Mouse (Mus musculus): ENCODE results near the gene Chpf. TPM values are rescaled to one million over a fixed set of nuclear protein-coding genes. Genes with fewer than 3 reads are reported as not detected.
A peak's percentile ranks its signal among the peaks of the same experiment; 100 is the strongest.

The Chpf gene
- polyA plus RNA-seq, 1 experiment = 13.3 TPM

DNA sequence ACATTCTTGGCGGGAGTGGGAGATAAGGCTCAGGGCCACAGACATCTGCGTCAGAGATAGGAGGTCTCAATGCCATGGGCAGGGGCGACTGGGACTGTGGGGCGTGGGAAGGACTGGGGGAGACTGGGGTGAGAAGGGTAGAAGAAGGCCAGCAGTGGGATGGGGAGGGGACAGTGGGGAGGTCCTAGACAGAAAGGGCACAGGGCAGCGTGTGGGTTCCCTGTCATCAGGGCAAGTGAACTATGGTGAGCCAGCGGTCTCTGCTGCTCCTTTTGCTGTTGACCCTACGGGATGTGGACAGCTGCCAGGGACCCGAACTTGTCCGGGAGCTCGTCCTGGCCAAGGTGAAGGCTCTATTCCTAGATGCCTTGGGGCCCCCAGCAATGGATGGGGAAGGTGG lies 27.9 kb upstream of the Chpf start, which contains the start of gene Inha:
Inha (plus strand) TSS at position 72 of the 400 bp plus-strand sequence.
- Histone ChIP-seq H3K27me3 (ENCODE audit: control insufficient read depth, insufficient read depth, low read length, poor library complexity, severe bottlenecking) (no peaks in the 10 kb centered on the region), H3K9me3 (replicated peaks; ENCODE audit: control insufficient read depth, insufficient read depth, low read length, poor library complexity, severe bottlenecking) (no peaks in the 10 kb centered on the region), H3K4me1 (ENCODE audit: control insufficient read depth, insufficient read depth, low read length) (peaks cover 14% of the 10 kb centered on the region), H3K9ac (ENCODE audit: low read depth, poor library complexity, severe bottlenecking) (peak within 1 kb of the TSS; percentile 91), H3K36me3 (ENCODE audit: control insufficient read depth, insufficient read depth, low read length, poor library complexity, severe bottlenecking) (no peaks in the 10 kb centered on the region), H3K4me3 (ENCODE audit: low read depth, low read length) (peak within 1 kb of the TSS; percentile 57), H3K27ac (ENCODE audit: insufficient read depth, low read length) (no peak within 1 kb of the TSS)
- no peak for TF ChIP-seq EP300 (IDR thresholded peaks at IDR 0.05; ENCODE audit: insufficient read depth, low read depth, low read length)
- no peak for TF ChIP-seq CTCF (IDR thresholded peaks at IDR 0.05; ENCODE audit: low read depth, low read length)
- TF ChIP-seq POLR2A (IDR thresholded peaks at IDR 0.05; ENCODE audit: insufficient read depth, low read length) = no peak

- no peaks in the 10 kb centered on the region for H3K27me3 ChIP-seq (ENCODE audit: control insufficient read depth, insufficient read depth, low read length, poor library complexity, severe bottlenecking)
- peaks cover 11% of the 10 kb centered on the region for H3K4me1 ChIP-seq (ENCODE audit: control insufficient read depth, insufficient read depth, low read length)
- no peaks in the 10 kb centered on the region for H3K9me3 ChIP-seq (replicated peaks; ENCODE audit: control insufficient read depth, insufficient read depth, low read length, poor library complexity, severe bottlenecking)
These were observed 27.1 kb upstream of the Chpf start, which contains the start of gene Obsl1 for GRCm38 (mm10) chr1:75505956-75506831. Obsl1 (minus strand) TSS chr1:75506452.

DNA sequence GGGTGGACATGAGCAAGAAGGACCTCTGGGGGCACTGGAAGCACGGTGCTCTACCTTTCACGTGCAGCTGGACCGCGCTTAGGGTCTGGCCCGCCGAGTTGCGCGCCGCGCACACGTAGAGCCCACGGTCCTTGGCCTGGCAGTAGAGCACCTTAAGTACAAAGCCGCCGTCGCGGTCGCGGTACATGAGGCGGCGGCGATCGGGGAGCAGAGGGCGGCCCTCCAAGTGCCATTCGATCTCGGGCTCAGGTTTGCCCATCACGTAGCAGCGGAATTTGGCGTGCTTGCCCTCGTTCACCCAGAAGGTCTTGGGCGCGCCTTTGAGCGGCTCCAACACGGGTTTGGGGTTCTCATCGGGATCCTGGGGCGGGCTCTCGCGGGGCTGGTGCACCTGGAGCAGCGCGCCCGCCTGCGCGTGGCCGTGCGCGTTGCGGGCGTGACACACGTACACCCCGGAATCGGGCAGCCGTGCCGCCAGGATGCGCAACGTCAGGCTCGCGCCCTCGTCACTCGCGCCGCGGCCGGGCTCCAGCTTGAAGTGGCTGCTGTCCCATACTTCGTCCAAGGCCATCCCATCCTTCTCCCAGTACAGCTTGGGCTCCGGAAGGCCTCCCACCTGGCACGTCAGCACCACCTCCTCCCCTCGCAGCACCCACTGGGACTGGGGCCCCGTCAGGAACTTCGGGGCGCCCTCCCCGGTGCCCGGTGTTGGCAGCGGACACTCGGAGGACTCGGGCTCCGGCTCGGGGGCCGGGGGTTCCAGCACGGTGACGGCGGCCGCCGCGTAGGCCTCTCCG lies 26.2 kb upstream of the Chpf start:
- peaks cover 11% of the 10 kb centered on the region for H3K4me1 ChIP-seq (ENCODE audit: control insufficient read depth, insufficient read depth, low read length)
- H3K9ac ChIP-seq (ENCODE audit: low read depth, poor library complexity, severe bottlenecking) = peak overlapping the region; percentile 91
- no peaks in the 10 kb centered on the region for H3K27me3 ChIP-seq (ENCODE audit: control insufficient read depth, insufficient read depth, low read length, poor library complexity, severe bottlenecking)
- H3K36me3 ChIP-seq (ENCODE audit: control insufficient read depth, insufficient read depth, low read length, poor library complexity, severe bottlenecking) = no peaks in the 10 kb centered on the region
- H3K9me3 ChIP-seq (replicated peaks; ENCODE audit: control insufficient read depth, insufficient read depth, low read length, poor library complexity, severe bottlenecking) = no peaks in the 10 kb centered on the region
- no peak overlapping the region for H3K27ac ChIP-seq (ENCODE audit: insufficient read depth, low read length)
- H3K4me3 ChIP-seq (ENCODE audit: low read depth, low read length) = peak overlapping the region; percentile 57
- TF ChIP-seq POLR2A (IDR thresholded peaks at IDR 0.05; ENCODE audit: insufficient read depth, low read length) (no peak), CTCF (IDR thresholded peaks at IDR 0.05; ENCODE audit: low read depth, low read length) (no peak), EP300 (IDR thresholded peaks at IDR 0.05; ENCODE audit: insufficient read depth, low read depth, low read length) (no peak)

More at GRCm38 (mm10) chr1:75505956-75506831, 27.1 kb upstream of the Chpf start, which contains the start of gene Obsl1:
- no peaks in the 10 kb centered on the region for H3K36me3 ChIP-seq (ENCODE audit: control insufficient read depth, insufficient read depth, low read length, poor library complexity, severe bottlenecking)
- TF ChIP-seq CTCF (IDR thresholded peaks at IDR 0.05; ENCODE audit: low read depth, low read length) = no peak
- TF ChIP-seq POLR2A (IDR thresholded peaks at IDR 0.05; ENCODE audit: insufficient read depth, low read length) = no peak
- peak; percentile 20; the same call in 1 of the 2 replicates for TF ChIP-seq EP300 (IDR thresholded peaks at IDR 0.05; ENCODE audit: insufficient read depth, low read depth, low read length)
- no peak within 1 kb of the TSS for H3K27ac ChIP-seq (ENCODE audit: insufficient read depth, low read length)
- H3K9ac ChIP-seq (ENCODE audit: low read depth, poor library complexity, severe bottlenecking) = peak within 1 kb of the TSS; percentile 91
- peak within 1 kb of the TSS; percentile 57 for H3K4me3 ChIP-seq (ENCODE audit: low read depth, low read length)

DNA sequence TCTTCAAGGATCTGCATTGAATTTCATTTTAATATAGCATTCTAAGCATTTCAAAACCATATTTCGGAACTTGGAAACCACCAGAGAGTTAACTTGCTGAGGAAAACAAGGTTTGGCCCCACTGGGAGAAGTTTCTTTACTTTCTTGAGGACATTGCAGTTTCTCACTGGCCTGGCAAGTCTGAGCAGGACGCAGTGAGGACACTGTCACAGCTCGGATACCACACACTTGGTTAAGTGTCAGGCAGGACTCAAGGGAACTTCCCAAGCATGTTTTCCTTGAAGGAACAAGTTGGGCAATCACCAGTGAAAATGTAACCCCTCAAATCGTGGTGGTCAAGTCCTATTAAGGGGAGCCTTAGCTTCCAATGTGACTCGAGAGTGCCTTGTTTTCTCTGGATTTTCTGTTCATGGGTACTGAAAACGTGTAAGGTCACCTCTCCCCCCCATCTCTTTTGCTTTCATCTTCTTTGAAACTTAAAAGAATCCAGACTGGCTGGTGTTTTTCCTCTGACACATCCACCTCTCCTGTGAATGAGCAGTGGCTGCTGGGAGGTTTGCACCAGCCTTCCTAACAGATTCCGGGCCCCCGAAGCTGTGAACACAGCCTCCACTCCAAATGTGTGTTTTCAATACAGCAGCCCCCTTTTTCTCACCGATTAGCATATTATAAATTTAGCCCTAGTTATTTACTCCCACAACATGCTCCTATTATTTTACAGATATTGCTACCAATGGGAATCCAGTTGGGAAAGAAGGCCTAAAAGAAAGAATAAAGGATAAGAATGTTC lies 25.3 kb upstream of the Chpf start:
- TF ChIP-seq EP300 (IDR thresholded peaks at IDR 0.05; ENCODE audit: insufficient read depth, low read depth, low read length) = no peak
- TF ChIP-seq CTCF (IDR thresholded peaks at IDR 0.05; ENCODE audit: low read depth, low read length) = no peak
- TF ChIP-seq POLR2A (IDR thresholded peaks at IDR 0.05; ENCODE audit: insufficient read depth, low read length) = no peak
- H3K27me3 ChIP-seq (ENCODE audit: control insufficient read depth, insufficient read depth, low read length, poor library complexity, severe bottlenecking) = no peaks in the 10 kb centered on the region
- no peak overlapping the region for H3K4me3 ChIP-seq (ENCODE audit: low read depth, low read length)
- H3K4me1 ChIP-seq (ENCODE audit: control insufficient read depth, insufficient read depth, low read length) = peaks cover 8% of the 10 kb centered on the region
- no peaks in the 10 kb centered on the region for H3K9me3 ChIP-seq (replicated peaks; ENCODE audit: control insufficient read depth, insufficient read depth, low read length, poor library complexity, severe bottlenecking)
- peak overlapping the region; percentile 91 for H3K9ac ChIP-seq (ENCODE audit: low read depth, poor library complexity, severe bottlenecking)
- H3K36me3 ChIP-seq (ENCODE audit: control insufficient read depth, insufficient read depth, low read length, poor library complexity, severe bottlenecking) = no peaks in the 10 kb centered on the region
- no peak overlapping the region for H3K27ac ChIP-seq (ENCODE audit: insufficient read depth, low read length)

DNA sequence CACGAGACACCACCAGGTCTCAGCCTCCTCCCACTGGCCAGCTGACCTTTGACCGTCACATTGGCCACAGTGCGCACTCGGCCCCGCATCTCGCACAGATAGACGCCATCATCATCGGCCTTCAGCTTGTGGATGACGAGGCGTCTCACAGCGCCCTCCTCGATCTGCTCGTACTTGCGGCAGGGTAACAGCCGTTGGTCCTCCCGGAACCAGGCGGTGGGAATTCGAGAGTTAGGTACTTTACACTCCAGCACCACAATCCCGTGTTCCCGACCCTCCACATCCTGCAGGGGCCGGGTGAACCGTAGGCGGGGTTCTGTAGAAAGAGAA lies 24.5 kb upstream of the Chpf start:
- H3K4me3 ChIP-seq (ENCODE audit: low read depth, low read length) = peak overlapping the region; percentile 10
- no peak overlapping the region for H3K9ac ChIP-seq (ENCODE audit: low read depth, poor library complexity, severe bottlenecking)
- no peaks in the 10 kb centered on the region for H3K9me3 ChIP-seq (replicated peaks; ENCODE audit: control insufficient read depth, insufficient read depth, low read length, poor library complexity, severe bottlenecking)
- no peaks in the 10 kb centered on the region for H3K36me3 ChIP-seq (ENCODE audit: control insufficient read depth, insufficient read depth, low read length, poor library complexity, severe bottlenecking)
- H3K4me1 ChIP-seq (ENCODE audit: control insufficient read depth, insufficient read depth, low read length) = peaks cover 5% of the 10 kb centered on the region
- no peak for TF ChIP-seq POLR2A (IDR thresholded peaks at IDR 0.05; ENCODE audit: insufficient read depth, low read length)
- no peak for TF ChIP-seq CTCF (IDR thresholded peaks at IDR 0.05; ENCODE audit: low read depth, low read length)
- no peak for TF ChIP-seq EP300 (IDR thresholded peaks at IDR 0.05; ENCODE audit: insufficient read depth, low read depth, low read length)
- no peak overlapping the region for H3K27ac ChIP-seq (ENCODE audit: insufficient read depth, low read length)
- H3K27me3 ChIP-seq (ENCODE audit: control insufficient read depth, insufficient read depth, low read length, poor library complexity, severe bottlenecking) = no peaks in the 10 kb centered on the region

Measured in ES-Bruce4 (cell line).